Mouse (Mus musculus) heart, postnatal 25 days (tissue): ENCODE measurements around the gene Mkrn2os. TPM values are rescaled to one million over a fixed set of nuclear protein-coding genes. Genes with fewer than 3 reads are reported as not detected.

Experiments used
- total RNA-seq, 2 experiments: library from RNA; stranded (reverse); gene quantifications; 2 replicates each; pipeline ENCODE4 v1.2.3; 2021

The Mkrn2os gene
- total RNA-seq, 2 experiments from 2014 or later = 0.36 to 0.57 TPM

Other genes with a start within 250 kb of the Mkrn2os start
- gene Pparg, start 231.6 kb downstream of the Mkrn2os start, total RNA-seq = 10 to 100 TPM; 10.9 to 11.1 TPM
- gene Tsen2, start 47.9 kb downstream of the Mkrn2os start, total RNA-seq = 1 to 10 TPM; 6.2 to 8.3 TPM
- 10 to 100 TPM; 39.0 to 42.8 TPM for gene Mkrn2, start 9.3 kb upstream of the Mkrn2os start, total RNA-seq
- gene Raf1, start 84.1 kb upstream of the Mkrn2os start, total RNA-seq = 100 to 1,000 TPM in 1 of 2 experiments, 10 to 100 TPM in 1; 98.8 to 100 TPM
- 1 to 10 TPM in 1 of 2 experiments, not detected in 1; 1.0 TPM for gene Tmem40, start 169.8 kb upstream of the Mkrn2os start, total RNA-seq
- 10 to 100 TPM; 72.5 to 74.4 TPM for gene Cand2, start 182.0 kb upstream of the Mkrn2os start, total RNA-seq
- 100 to 1,000 TPM; 575 to 621 TPM for gene Rpl32, start 216.2 kb upstream of the Mkrn2os start, total RNA-seq
- gene Efcab12, start 245.8 kb upstream of the Mkrn2os start, total RNA-seq = under 1 TPM; 0.39 to 0.49 TPM